Mouse (Mus musculus) embryonic fibroblast, embryonic 13.5 days (primary cell): ENCODE measurements around the gene Cuedc1.

Experiments used
- CTCF ChIP-seq: IDR thresholded peaks from 2 replicates; pipeline ENCODE4 v1.5.1; 2011; ENCODE audit warnings: mild to moderate bottlenecking, control low read depth, low read length, moderate library complexity, borderline replicate concordance; ENCODE audit not compliant: insufficient read depth
- POLR2A ChIP-seq: IDR thresholded peaks from 2 replicates; pipeline ENCODE4 v1.6.1; 2011; ENCODE audit warnings: low read depth, mild to moderate bottlenecking, control low read depth, low read length, moderate library complexity

GRCm38 (mm10) chr11:88186947-88187243 lies 89.0 kb downstream of the Cuedc1 start:
- TF ChIP-seq CTCF, result no peak
- TF ChIP-seq POLR2A, result no peak
